Mouse (Mus musculus) liver, adult 2 months (tissue): ENCODE data around the gene Adgrl3.

Experiments used
- CTCF ChIP-seq: fragments of 200-500 bp; IDR thresholded peaks from 2 replicates; pipeline ENCODE4 v1.5.1; 2011; ENCODE audit warnings: low read depth, low read length, control low read depth
- POLR2A ChIP-seq: fragments of 200-500 bp; IDR thresholded peaks from 2 replicates; pipeline ENCODE4 v1.6.1; 2011; ENCODE audit warnings: low read length, control low read depth; ENCODE audit not compliant: insufficient read depth; ENCODE audit errors: extremely low read depth

DNA sequence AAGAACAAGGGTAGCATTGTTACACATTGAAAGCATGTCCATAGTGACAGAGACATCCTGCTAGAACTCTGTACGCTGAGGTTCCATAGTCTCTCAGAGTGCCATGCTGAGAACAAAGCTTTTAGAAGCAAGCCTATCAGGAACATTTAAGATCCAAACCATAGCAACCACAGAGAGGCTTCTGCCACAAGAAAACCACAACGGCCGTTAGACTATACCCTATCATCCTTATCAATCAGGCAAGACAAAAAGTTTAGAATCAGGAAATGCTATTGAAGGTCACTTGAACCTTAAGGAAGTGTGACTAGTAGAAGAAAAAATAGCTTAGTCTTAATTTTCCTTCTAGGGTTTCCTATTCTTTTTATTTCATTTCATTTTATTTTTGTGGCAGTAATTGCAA, 464.0 kb downstream of the Adgrl3 start:
- TF ChIP-seq CTCF (no peak), POLR2A (no peak)
